Mouse (Mus musculus) hindbrain, postnatal 0 days (tissue): ENCODE results near the gene Cntnap1. TPM values are rescaled to one million over a fixed set of nuclear protein-coding genes. Genes with fewer than 3 reads are reported as not detected.

ENCODE experiments used
- ATAC-seq: fragments of 200-750 bp; cut with Nextera tagmentation; 2 replicates; pipeline ENCODE4 v1.8.0; 2017; ENCODE audit warnings: mild to moderate bottlenecking, moderate TSS enrichment, moderate library complexity
- DNase-seq: peaks from one replicate; pipeline ENCODE4 v3.0.0-alpha.2; 2015; ENCODE audit warnings: low spot score
- H3K27ac ChIP-seq: fragments of 300-500 bp; sonication (generic); 2 replicates; pipeline ENCODE4 v1.5.1; 2014; ENCODE audit warnings: mild to moderate bottlenecking
- H3K27me3 ChIP-seq: fragments of 300-500 bp; sonication (generic); 2 replicates; pipeline ENCODE4 v1.6.1; 2014; ENCODE audit warnings: low read length, mixed read lengths; ENCODE audit not compliant: insufficient read depth
- H3K36me3 ChIP-seq: fragments of 300-500 bp; sonication (generic); 2 replicates; pipeline ENCODE4 v1.6.1; 2014; ENCODE audit warnings: low read length, mixed read lengths; ENCODE audit not compliant: insufficient read depth
- H3K4me1 ChIP-seq: fragments of 300-500 bp; sonication (generic); 2 replicates; pipeline ENCODE4 v1.6.1; 2014; ENCODE audit warnings: antibody characterized with exemption, low read length, mixed read lengths; ENCODE audit not compliant: insufficient read depth
- H3K4me2 ChIP-seq: fragments of 300-500 bp; sonication (generic); 2 replicates; pipeline ENCODE4 v1.6.1; 2014; ENCODE audit warnings: low read depth, mild to moderate bottlenecking, low read length, moderate library complexity, mixed read lengths
- H3K4me3 ChIP-seq: fragments of 300-500 bp; sonication (generic); 2 replicates; pipeline ENCODE4 v1.5.1; 2014; ENCODE audit warnings: low read length
- H3K9ac ChIP-seq: fragments of 300-500 bp; sonication (generic); replicated peaks from 2 replicates; pipeline ENCODE4 v1.6.1; 2014; ENCODE audit warnings: mild to moderate bottlenecking, low read length, moderate library complexity, mixed read lengths
- H3K9me3 ChIP-seq: fragments of 300-500 bp; sonication (generic); 2 replicates; pipeline ENCODE4 v1.6.1; 2016; ENCODE audit warnings: low read length, mixed read lengths
- CTCF ChIP-seq: IDR thresholded peaks from 2 replicates; pipeline ENCODE4 v1.5.1; 2016; ENCODE audit warnings: antibody characterized with exemption, control low read depth, low read depth
- WGBS: fragments of 180-500 bp; shearing (Covaris S2); extraction: QIAGEN DNeasy Blood & Tissue Kit; methylation state at CpG from one replicate; pipeline ENCODE4 v1.1.7; 2014; 5-methylcytosine and 5-hydroxymethylcytosine counted together
- polyA plus RNA-seq: library from polyadenylated mRNA; unstranded; fragments of >200 nt; fragmentation: Nextera tagmentation; extraction: Ambion mirVana; gene quantifications from 2 replicates; pipeline ENCODE4 v1.2.1, GENCODE M21; 2015
- total RNA-seq: library from RNA; depleted of rRNA; stranded (reverse); fragments of >200 nt; gene quantifications from 2 replicates; pipeline ENCODE4 v1.2.3, GENCODE M21; 2014

The Cntnap1 gene
- total and polyA plus RNA-seq, 2 experiments from 2014 or later: 6.5 to 28.9 TPM

DNA sequence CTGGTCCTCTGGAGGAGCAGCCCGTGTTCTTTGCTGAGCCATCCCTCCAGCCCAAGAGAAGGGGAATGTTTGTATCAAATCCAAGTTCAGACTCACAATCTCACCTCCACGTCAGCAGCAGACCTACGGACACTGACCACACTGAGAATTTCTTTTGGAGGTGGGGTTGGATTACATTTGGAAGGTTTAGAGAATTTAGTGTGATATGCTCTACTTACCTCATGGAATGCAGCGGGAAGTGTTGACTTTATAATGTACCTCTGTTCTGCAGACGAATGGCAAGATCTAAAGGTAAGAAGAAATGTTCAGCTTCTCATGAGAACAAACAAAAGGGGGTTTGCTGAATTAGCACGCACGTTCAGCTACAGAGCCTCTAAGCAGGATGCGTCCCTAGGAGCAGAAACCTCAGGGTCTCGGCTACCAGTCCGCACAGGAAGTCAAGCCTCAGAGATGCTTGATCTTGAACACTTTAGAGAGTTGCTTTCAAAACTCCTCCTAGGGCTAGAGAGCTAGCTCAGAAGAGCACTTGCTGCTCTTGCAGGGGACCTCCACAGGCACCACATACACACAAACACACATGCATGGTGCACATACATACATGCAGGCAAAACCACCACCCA is 48.2 kb downstream of the Cntnap1 start:
- no peak overlapping the region for H3K4me3 ChIP-seq
- no peak for ATAC-seq
- DNase-seq: no peak

DNA sequence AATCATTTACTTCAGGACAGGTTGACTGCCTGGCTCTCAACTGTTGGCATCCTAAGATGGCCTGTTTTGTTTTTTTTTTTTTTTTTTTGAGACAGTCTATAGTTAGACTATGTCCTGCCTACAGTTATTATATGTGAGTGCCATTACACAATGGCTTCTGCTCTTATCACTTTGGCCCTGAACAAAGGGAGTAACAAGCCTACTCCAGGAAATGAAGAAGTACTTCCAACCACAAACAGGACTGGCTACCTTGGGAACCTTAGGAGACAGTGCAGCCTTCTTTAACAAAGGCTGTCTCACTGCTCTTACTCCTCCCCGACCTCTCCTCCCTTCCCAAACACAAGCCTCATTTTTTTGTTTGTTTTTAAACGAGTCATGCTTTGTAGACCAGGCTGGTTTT is 50.5 kb downstream of the Cntnap1 start:
- H3K36me3 ChIP-seq: peaks cover 5% of the 10 kb centered on the region; the same call in 1 of the 2 replicates
- no peak overlapping the region for H3K27ac ChIP-seq
- ATAC-seq (no peak), DNase-seq (no peak)
- H3K9me3 ChIP-seq: no peaks in the 10 kb centered on the region
- no peak for TF ChIP-seq CTCF
- no peak overlapping the region for H3K4me2 ChIP-seq
- no peak overlapping the region for H3K9ac ChIP-seq
- H3K4me3 ChIP-seq: no peak overlapping the region
- no peaks in the 10 kb centered on the region for H3K4me1 ChIP-seq
- 52% methylated on average over 2 of the region's 2 CpGs for WGBS
- H3K27me3 ChIP-seq: no peaks in the 10 kb centered on the region

More for the DNA sequence above, 48.2 kb downstream of the Cntnap1 start:
- H3K36me3 ChIP-seq: peaks cover 28% of the 10 kb centered on the region
- no peak overlapping the region for H3K4me2 ChIP-seq
- no peak for TF ChIP-seq CTCF
- no peak overlapping the region for H3K9ac ChIP-seq
- no peak overlapping the region for H3K27ac ChIP-seq
- no peaks in the 10 kb centered on the region for H3K4me1 ChIP-seq
- no peaks in the 10 kb centered on the region for H3K9me3 ChIP-seq
- 82% methylated on average over 10 of the region's 10 CpGs for WGBS
- H3K27me3 ChIP-seq: no peaks in the 10 kb centered on the region

- TF ChIP-seq CTCF: no peak
- H3K9ac ChIP-seq: no peak overlapping the region
- no peak overlapping the region for H3K27ac ChIP-seq
- WGBS: 86% methylated on average over 8 of the region's 8 CpGs
- H3K4me1 ChIP-seq: no peaks in the 10 kb centered on the region
- H3K36me3 ChIP-seq: peaks cover 5% of the 10 kb centered on the region; the same call in 1 of the 2 replicates
- H3K9me3 ChIP-seq: no peaks in the 10 kb centered on the region
- DNase-seq: no peak
- ATAC-seq: no peak
- H3K4me3 ChIP-seq: no peak overlapping the region
- H3K4me2 ChIP-seq: no peak overlapping the region
- no peaks in the 10 kb centered on the region for H3K27me3 ChIP-seq
These were observed 51.1 kb downstream of the Cntnap1 start for GRCm38 (mm10) chr11:101221306-101221986.

- 93% methylated on average over 3 of the region's 3 CpGs for WGBS
- DNase-seq (no peak), ATAC-seq (no peak)
- no peaks in the 10 kb centered on the region for H3K27me3 ChIP-seq
- no peak overlapping the region for H3K4me3 ChIP-seq
- H3K9me3 ChIP-seq: no peaks in the 10 kb centered on the region
- no peak for TF ChIP-seq CTCF
- H3K9ac ChIP-seq: no peak overlapping the region
- no peak overlapping the region for H3K27ac ChIP-seq
- H3K4me2 ChIP-seq: no peak overlapping the region
- no peaks in the 10 kb centered on the region for H3K36me3 ChIP-seq
- H3K4me1 ChIP-seq: no peaks in the 10 kb centered on the region
These were observed 54.0 kb downstream of the Cntnap1 start for GRCm38 (mm10) chr11:101224337-101224736.

- no peak for TF ChIP-seq CTCF
- H3K4me1 ChIP-seq: no peaks in the 10 kb centered on the region
- peak overlapping the region; percentile 72 for H3K4me2 ChIP-seq
- H3K4me3 ChIP-seq: peak overlapping the region; percentile 72
- 18% methylated on average over 25 of the region's 25 CpGs for WGBS
- no peak for ATAC-seq
- no peaks in the 10 kb centered on the region for H3K36me3 ChIP-seq
- H3K27me3 ChIP-seq: no peaks in the 10 kb centered on the region
- no peaks in the 10 kb centered on the region for H3K9me3 ChIP-seq
- peak overlapping the region; percentile 66 for H3K9ac ChIP-seq
- H3K27ac ChIP-seq: peak overlapping the region; percentile 62; the same call in 1 of the 2 replicates
- DNase-seq: no peak
These were observed 55.2 kb downstream of the Cntnap1 start for GRCm38 (mm10) chr11:101225331-101226064.

DNA sequence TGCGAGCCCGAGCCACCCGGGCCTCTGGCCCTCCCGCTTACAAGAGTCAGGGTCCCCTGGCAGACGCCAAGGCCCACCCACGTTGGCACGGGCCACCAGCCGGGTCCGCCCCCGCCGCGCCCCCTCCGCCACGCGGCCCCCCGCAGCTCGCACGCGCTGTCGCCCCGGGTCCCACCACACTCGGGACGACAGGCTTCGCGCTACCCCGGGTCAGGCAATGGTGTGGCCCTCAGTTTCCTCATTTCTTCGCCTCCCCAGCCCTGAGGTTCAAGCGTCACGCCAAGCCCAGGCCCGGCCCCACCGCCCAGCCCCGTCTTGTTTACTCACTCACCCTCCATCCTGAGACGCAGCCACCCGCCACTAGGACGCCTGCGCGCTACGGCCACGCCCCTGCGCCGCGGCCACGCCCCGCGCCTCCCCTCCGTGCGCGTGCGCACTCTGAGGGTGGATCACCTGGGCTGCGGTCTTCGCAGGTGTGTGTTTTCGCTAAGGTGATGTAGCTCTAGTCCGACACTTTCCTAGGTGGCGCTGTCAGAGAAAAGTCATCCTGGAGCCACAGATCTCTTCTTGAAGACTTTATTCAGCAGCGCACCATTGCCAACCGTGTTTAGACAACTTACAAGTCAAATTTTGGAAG is 55.9 kb downstream of the Cntnap1 start, which contains the start of gene Ezh1:
Ezh1 (minus strand) TSS at position 399 of the 637 bp plus-strand sequence.
- peak within 1 kb of the TSS; percentile 72 for H3K4me2 ChIP-seq
- 2% methylated on average over 55 of the region's 56 CpGs for WGBS
- no peaks in the 10 kb centered on the region for H3K36me3 ChIP-seq
- peak within 1 kb of the TSS; percentile 66 for H3K9ac ChIP-seq
- H3K4me1 ChIP-seq: no peaks in the 10 kb centered on the region
- peak within 1 kb of the TSS; percentile 62 for H3K27ac ChIP-seq
- no peaks in the 10 kb centered on the region for H3K27me3 ChIP-seq
- peak; percentile 96 for ATAC-seq
- peak; percentile 92 for DNase-seq
- H3K4me3 ChIP-seq: peak within 1 kb of the TSS; percentile 72
- peak; percentile 55 for TF ChIP-seq CTCF
- no peaks in the 10 kb centered on the region for H3K9me3 ChIP-seq
